Mouse (Mus musculus) skeletal muscle tissue, adult 2 months (tissue): ENCODE data around the gene Ankmy1.

Experiments used
- DNase-seq: peaks from one replicate; pipeline ENCODE4 v3.0.0-alpha.2; 2012; ENCODE audit warnings: low read depth, low spot score

Gene Ankmy1

GRCm38 (mm10) chr1:92830626-92831187 is 72.0 kb downstream of the Ankmy1 start:
- no peak for DNase-seq

GRCm38 (mm10) chr1:92815756-92816294 is 86.9 kb downstream of the Ankmy1 start:
- no peak for DNase-seq

- no peak for DNase-seq
Observed at GRCm38 (mm10) chr1:92815100-92815499, 87.6 kb downstream of the Ankmy1 start.

GRCm38 (mm10) chr1:92814319-92814718 is 88.4 kb downstream of the Ankmy1 start:
- no peak for DNase-seq
